Mouse (Mus musculus) C2C12 (cell line): Measurements from ENCODE around the gene Ankub1. TPM values are rescaled to one million over a fixed set of nuclear protein-coding genes. Genes with fewer than 3 reads are reported as not detected.
A peak's percentile ranks its signal among the peaks of the same experiment; 100 is the strongest.

Experiments
- H3K27me3 ChIP-seq: one replicate; pipeline ENCODE4 v1.6.1; 2011; ENCODE audit not compliant: control insufficient read depth, insufficient read depth, insufficient read length
- H3K36me3 ChIP-seq: one replicate; pipeline ENCODE4 v1.6.1; 2011; ENCODE audit not compliant: control insufficient read depth, insufficient read depth
- H3K4me3 ChIP-seq: one replicate; pipeline ENCODE4 v1.5.1; 2011; ENCODE audit warnings: mild to moderate bottlenecking, control low read depth; ENCODE audit not compliant: poor library complexity, insufficient read depth, severe bottlenecking
- H3K79me2 ChIP-seq: one replicate; pipeline ENCODE4 v1.6.1; 2011; ENCODE audit not compliant: control insufficient read depth, insufficient read depth
- H3K79me3 ChIP-seq: one replicate; pipeline ENCODE4 v1.6.1; 2011; ENCODE audit warnings: low read depth, control low read depth
- H3ac ChIP-seq: one replicate; pipeline ENCODE3; 2011; ENCODE audit warnings: low read depth; ENCODE audit not compliant: control insufficient read depth, insufficient read length
- CEBPB ChIP-seq: IDR thresholded peaks from one replicate; pipeline ENCODE4 v1.6.1; 2011; ENCODE audit warnings: low read depth, mild to moderate bottlenecking, control low read depth, moderate library complexity
- CTCF ChIP-seq: IDR thresholded peaks from one replicate; pipeline ENCODE4 v1.5.1; 2011; ENCODE audit not compliant: control insufficient read depth, insufficient read depth, insufficient read length
- FOSL1 ChIP-seq: IDR thresholded peaks from one replicate; pipeline ENCODE4 v1.8.0; 2011; ENCODE audit warnings: mild to moderate bottlenecking, low read length; ENCODE audit not compliant: poor library complexity, insufficient read depth, severe bottlenecking
- MAX ChIP-seq: IDR thresholded peaks from one replicate; pipeline ENCODE4 v1.6.1; 2011; ENCODE audit warnings: mild to moderate bottlenecking, control low read depth
- MYOD1 ChIP-seq: IDR thresholded peaks from one replicate; pipeline ENCODE4 v1.6.1; 2011; ENCODE audit warnings: low read depth; ENCODE audit not compliant: control insufficient read depth, insufficient read length
- MYOG ChIP-seq: IDR thresholded peaks from one replicate; pipeline ENCODE4 v1.6.1; 2011; ENCODE audit not compliant: control insufficient read depth, insufficient read length; ENCODE audit errors: extremely low read depth
- USF1 ChIP-seq: IDR thresholded peaks from one replicate; pipeline ENCODE4 v1.6.1; 2011; ENCODE audit warnings: low read depth, mild to moderate bottlenecking, control low read depth, moderate library complexity
- polyA plus RNA-seq: library from polyadenylated mRNA; unstranded; fragments of >200 nt; fragmentation: generic; extraction: Trizol; gene quantifications from one replicate; pipeline ENCODE4 v1.2.1, GENCODE M21; 2012; ENCODE audit warnings: missing spikeins

Gene Ankub1
- polyA plus RNA-seq, 1 experiment: not detected

DNA sequence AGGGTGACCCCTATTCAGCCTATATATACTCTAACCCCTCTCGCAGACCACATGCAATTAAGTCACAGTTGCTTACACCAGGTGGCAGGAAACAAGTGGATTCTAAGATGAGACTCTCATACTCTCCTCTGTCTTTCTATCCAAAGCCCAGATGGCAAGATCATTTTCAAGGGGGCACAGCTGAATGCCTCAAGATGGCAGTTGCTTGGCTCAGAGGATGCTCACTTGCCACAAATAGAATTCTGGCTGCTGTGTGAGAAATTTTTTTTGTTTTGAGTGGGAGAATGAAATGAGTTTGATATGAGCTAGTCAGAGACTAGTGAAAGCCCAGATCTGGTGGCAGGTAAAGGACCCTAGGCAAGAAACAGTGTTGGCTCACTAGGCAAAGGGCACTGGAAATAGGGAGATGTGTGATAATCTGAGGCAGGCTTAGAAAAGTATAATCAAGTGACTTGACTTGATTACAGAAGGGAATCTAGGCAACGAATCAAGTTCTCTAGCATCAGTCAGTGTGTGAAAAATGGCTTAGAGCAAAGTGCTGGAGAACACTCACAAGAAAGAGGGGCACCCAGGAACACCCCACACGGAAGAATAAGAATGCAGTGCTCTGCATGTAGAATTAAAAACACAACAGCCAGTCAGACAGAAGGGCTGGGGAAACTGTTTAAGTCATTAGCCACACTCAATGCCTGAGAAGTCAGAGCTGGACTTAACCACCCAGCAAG is 57.7 kb downstream of the Ankub1 start:
- TF ChIP-seq MYOG: no peak
- TF ChIP-seq USF1: no peak
- TF ChIP-seq FOSL1: no peak
- no peak for TF ChIP-seq MAX
- TF ChIP-seq MYOD1: no peak
- no peak for TF ChIP-seq CTCF
- no peak for TF ChIP-seq CEBPB
- no peaks in the 10 kb centered on the region for H3K79me3 ChIP-seq
- H3K79me2 ChIP-seq: no peaks in the 10 kb centered on the region
- H3K36me3 ChIP-seq: no peaks in the 10 kb centered on the region
- no peaks in the 10 kb centered on the region for H3K27me3 ChIP-seq
- H3ac ChIP-seq: no peak overlapping the region
- no peak overlapping the region for H3K4me3 ChIP-seq

DNA sequence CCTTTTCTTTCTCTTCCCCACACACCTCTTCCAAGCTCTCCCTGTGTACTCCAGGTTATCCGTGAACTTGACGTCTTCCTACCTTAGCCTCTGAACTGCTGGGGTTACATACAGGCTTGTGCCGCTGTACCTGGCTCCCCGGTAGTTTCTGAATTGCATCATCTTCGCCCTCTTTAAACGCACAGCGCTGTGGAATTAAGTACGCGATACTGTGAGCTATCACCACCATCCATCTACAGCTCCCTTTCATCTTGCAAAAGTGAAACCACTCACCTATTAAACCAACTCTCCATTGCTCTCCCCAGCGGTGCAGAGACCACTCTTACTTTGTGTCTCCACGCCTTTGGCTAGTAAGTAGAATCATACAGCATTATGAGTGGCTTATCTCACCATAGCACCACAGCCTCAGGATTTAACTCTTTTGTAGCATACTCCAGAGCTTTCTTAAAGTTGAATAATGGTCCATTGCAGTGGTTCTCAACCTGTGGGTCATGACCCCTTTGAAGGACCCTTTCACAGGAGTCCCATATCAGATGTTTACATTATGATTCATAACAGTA is 65.6 kb downstream of the Ankub1 start:
- TF ChIP-seq MYOG (no peak), FOSL1 (no peak), CTCF (no peak), USF1 (no peak)
- Histone ChIP-seq H3K79me2 (no peaks in the 10 kb centered on the region), H3K36me3 (no peaks in the 10 kb centered on the region), H3K4me3 (no peak overlapping the region), H3K27me3 (no peaks in the 10 kb centered on the region), H3K79me3 (no peaks in the 10 kb centered on the region), H3ac (no peak overlapping the region)

DNA sequence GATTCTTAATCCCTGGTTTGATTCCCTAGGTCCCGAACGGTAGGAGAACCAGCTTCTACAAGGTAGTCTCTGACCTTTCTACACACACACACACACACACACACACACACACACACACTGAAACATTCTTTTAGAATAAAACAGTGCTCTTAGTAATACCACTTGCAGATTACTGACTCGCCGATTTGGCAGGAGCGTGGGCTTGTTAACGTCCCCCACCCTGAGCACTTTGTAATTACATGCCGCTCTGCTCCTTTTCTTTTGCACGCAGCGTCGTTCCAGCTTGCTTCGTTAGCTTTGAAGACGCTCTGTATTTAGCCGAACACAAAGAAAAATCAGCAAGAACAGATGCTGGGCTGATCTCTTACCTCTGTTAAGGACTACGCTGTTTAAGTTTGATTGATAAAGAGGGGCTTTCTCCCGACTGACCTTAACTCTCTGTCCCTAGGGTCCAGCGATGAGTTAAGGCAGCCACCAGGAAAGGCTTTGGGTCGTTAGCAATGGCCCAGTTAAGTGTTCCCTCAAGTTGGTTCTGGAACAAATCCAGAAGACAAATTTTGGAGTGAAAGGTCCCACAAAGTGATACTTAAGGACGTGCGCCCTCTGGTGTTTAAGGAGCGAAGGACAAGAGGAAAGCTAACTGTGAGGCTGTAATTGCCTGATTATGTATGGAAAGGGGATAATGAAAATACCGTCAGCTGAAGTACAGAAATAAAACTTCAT is 67.2 kb downstream of the Ankub1 start:
- Histone ChIP-seq H3K79me3 (no peaks in the 10 kb centered on the region), H3K36me3 (no peaks in the 10 kb centered on the region), H3ac (no peak overlapping the region), H3K79me2 (no peaks in the 10 kb centered on the region), H3K27me3 (no peaks in the 10 kb centered on the region), H3K4me3 (no peak overlapping the region)
- no peak for TF ChIP-seq MYOG
- peak; percentile 34 for TF ChIP-seq CTCF

DNA sequence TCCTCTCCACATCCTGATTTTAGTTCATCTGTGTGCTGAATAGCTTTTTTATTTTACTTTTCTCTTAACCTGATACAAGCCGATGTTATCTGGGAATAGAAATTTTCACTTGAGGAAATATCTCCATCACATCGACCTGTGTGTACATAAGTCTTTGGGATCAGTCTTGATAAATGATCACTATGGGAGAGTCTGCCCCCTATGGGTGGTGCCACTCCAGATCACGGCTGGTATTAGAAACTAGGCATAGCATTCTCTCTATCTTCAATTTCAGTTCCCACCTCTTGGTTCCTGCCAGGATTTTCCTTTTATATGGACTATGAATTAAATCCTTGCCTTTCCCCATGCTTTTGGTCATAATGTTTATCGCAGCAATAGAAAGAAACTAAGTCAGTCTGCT is 72.9 kb downstream of the Ankub1 start:
- H3K36me3 ChIP-seq: no peaks in the 10 kb centered on the region
- no peaks in the 10 kb centered on the region for H3K79me3 ChIP-seq
- H3ac ChIP-seq: no peak overlapping the region
- no peak overlapping the region for H3K4me3 ChIP-seq
- no peaks in the 10 kb centered on the region for H3K27me3 ChIP-seq
- TF ChIP-seq FOSL1 (no peak), CEBPB (no peak), MAX (no peak), CTCF (no peak), USF1 (no peak), MYOG (no peak)
- H3K79me2 ChIP-seq: no peaks in the 10 kb centered on the region

DNA sequence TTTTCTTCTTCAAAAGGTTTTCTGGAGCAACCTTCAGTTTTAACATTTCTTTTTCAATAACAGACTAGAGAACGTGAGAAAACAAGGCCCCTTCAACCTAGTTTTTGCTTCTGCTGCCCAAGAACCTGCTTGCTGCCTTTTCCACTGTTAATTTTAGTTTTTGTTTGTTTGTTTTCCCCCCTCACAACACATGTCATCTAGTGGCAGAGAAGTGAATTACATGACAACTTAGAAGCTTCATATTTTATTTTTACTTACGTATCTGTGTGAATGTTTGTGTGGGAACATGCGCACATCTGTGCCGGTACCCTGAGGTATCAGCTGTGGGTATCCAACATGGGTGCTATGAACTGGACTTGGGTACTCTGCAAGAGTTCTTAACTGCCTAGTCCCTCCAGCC is 76.9 kb downstream of the Ankub1 start:
- H3K4me3 ChIP-seq: no peak overlapping the region
- TF ChIP-seq USF1 (no peak), CEBPB (no peak), FOSL1 (no peak), CTCF (no peak)
- no peaks in the 10 kb centered on the region for H3K36me3 ChIP-seq
- no peaks in the 10 kb centered on the region for H3K79me3 ChIP-seq
- H3K27me3 ChIP-seq: no peaks in the 10 kb centered on the region
- H3ac ChIP-seq: no peak overlapping the region
- H3K79me2 ChIP-seq: no peaks in the 10 kb centered on the region

DNA sequence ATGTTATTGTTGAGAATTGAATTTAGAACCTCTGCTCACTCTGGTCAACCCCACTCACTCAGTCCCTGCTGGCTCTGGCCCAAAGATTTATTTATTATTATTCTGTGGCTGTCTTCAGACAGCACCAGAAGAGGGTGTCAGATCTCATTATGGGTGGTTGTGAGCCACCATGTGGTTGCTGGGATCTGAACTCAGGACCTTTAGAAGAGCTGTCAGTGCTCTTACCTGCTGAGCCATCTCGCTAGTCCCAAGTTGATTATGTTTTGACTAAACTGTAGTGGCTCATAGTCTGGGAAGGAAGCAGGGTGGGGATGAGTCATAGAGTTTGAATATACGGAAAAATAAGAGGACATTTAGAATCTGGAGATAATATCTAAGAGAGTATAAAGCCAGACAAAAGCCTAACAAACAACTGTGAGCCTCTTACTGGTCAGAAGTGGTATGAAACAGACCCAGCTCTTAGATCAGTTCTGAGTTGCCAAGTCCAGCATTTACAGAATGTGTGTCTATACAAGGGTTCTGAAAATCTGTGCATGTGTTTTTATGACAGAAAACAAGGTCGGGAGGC is 80.1 kb downstream of the Ankub1 start:
- no peaks in the 10 kb centered on the region for H3K27me3 ChIP-seq
- H3K4me3 ChIP-seq: no peak overlapping the region
- TF ChIP-seq CEBPB (no peak), USF1 (no peak), FOSL1 (no peak), MAX (no peak), MYOG (no peak), CTCF (no peak), MYOD1 (no peak)
- H3K79me2 ChIP-seq: no peaks in the 10 kb centered on the region
- H3K79me3 ChIP-seq: no peaks in the 10 kb centered on the region
- H3ac ChIP-seq: no peak overlapping the region
- H3K36me3 ChIP-seq: no peaks in the 10 kb centered on the region
